In genomic region chr2:180417731-180418130, GRCm38 (mm10) we compare ENCODE assay signal across 11 mouse cellular contexts. TPM values are rescaled to one million over a fixed set of nuclear protein-coding genes. Genes with fewer than 3 reads are reported as not detected.
DNase-seq lines count a peak whose midpoint lies in the region; ATAC-seq and TF ChIP-seq lines count a peak whose summit lies in the region.
"Had no signal": no experiment of that assay in that cellular context is flagged by ENCODE, and none has a peak within 500 bp of the region (broad histone marks: within the 10 kb centered on the region; RNA-seq: fewer than 3 reads in every experiment).

No protein-coding gene starts in this region.

- no peak for TF ChIP-seq POLR2A in thymus, adult 2 months (IDR thresholded peaks at IDR 0.05; ENCODE audit: control insufficient read depth, extremely low read depth, insufficient read depth, low read length, poor library complexity)

- no peak overlapping the region for H3K4me3 ChIP-seq in heart, embryonic 12.5 days
- no peak overlapping the region for H3K4me3 ChIP-seq in midbrain, embryonic 14.5 days (replicated peaks; ENCODE audit: low read depth, low read length)
- H3K4me3 ChIP-seq in midbrain, embryonic 16.5 days (ENCODE audit: low read depth, low read length), result no peak overlapping the region
- H3K4me3 ChIP-seq in neural tube, embryonic 11.5 days (ENCODE audit: low read depth, low read length), result no peak overlapping the region
- no peak overlapping the region for H3K4me3 ChIP-seq in thymus, adult 2 months (ENCODE audit: control insufficient read depth, insufficient read depth, low read length)
- H3K4me3 ChIP-seq: intestine, embryonic 15.5 days; midbrain, embryonic 12.5 days had no signal

- 14% methylated on average over 9 of the region's 9 CpGs for WGBS in heart, embryonic 12.5 days
- 16% methylated on average over 9 of the region's 9 CpGs for WGBS in midbrain, embryonic 14.5 days
- WGBS in midbrain, embryonic 16.5 days, result 11% methylated on average over 9 of the region's 9 CpGs
- WGBS in neural tube, embryonic 11.5 days, result 13% methylated on average over 9 of the region's 9 CpGs
- WGBS in thymus, adult 2 months, result 54% methylated on average over 9 of the region's 9 CpGs

- H3K4me2 ChIP-seq in heart, embryonic 12.5 days, result no peak overlapping the region
- no peak overlapping the region for H3K4me2 ChIP-seq in midbrain, embryonic 14.5 days (ENCODE audit: low read length)
- no peak overlapping the region for H3K4me2 ChIP-seq in midbrain, embryonic 16.5 days (ENCODE audit: low read length)
- no peak overlapping the region for H3K4me2 ChIP-seq in neural tube, embryonic 11.5 days (ENCODE audit: low read depth)
- H3K4me2 ChIP-seq: intestine, embryonic 15.5 days; midbrain, embryonic 12.5 days had no signal

- H3K27ac ChIP-seq in heart, embryonic 12.5 days (ENCODE audit: poor library complexity, severe bottlenecking), result no peak overlapping the region
- no peak overlapping the region for H3K27ac ChIP-seq in midbrain, embryonic 14.5 days (replicated peaks; ENCODE audit: low read depth, low read length)
- H3K27ac ChIP-seq in midbrain, embryonic 16.5 days (ENCODE audit: low read length), result no peak overlapping the region
- H3K27ac ChIP-seq in neural tube, embryonic 11.5 days (ENCODE audit: low read depth, low read length), result no peak overlapping the region
- no peak overlapping the region for H3K27ac ChIP-seq in thymus, adult 2 months (ENCODE audit: control insufficient read depth, insufficient read depth, low read length)
- H3K27ac ChIP-seq: intestine, embryonic 15.5 days; midbrain, embryonic 12.5 days had no signal

- no peak for TF ChIP-seq CTCF in thymus, adult 2 months (IDR thresholded peaks at IDR 0.05; ENCODE audit: borderline replicate concordance, control insufficient read depth, extremely low read depth, insufficient read depth, low read length, poor library complexity)

- DNase-seq in heart, postnatal 4 days, result peak; percentile 68
- DNase-seq in midbrain, embryonic 14.5 days, result peak; percentile 58
- peak; percentile 70 for DNase-seq in embryo, embryonic 10.5 days (ENCODE audit: low spot score)
- peak; percentile 51 for DNase-seq in neural tube, embryonic 11.5 days (ENCODE audit: low spot score)
- no peak for DNase-seq in adipocyte (ENCODE audit: low spot score)
- no peak for DNase-seq in thymus, adult 2 months
- DNase-seq: thymus, postnatal 36 days had no signal

- H3K27me3 ChIP-seq in heart, embryonic 12.5 days (replicated peaks), result peaks cover 12% of the 10 kb centered on the region; the same call in 1 of the 2 replicates
- no peaks in the 10 kb centered on the region for H3K27me3 ChIP-seq in midbrain, embryonic 14.5 days (ENCODE audit: control insufficient read depth, insufficient read depth, low read length)
- H3K27me3 ChIP-seq in midbrain, embryonic 16.5 days (ENCODE audit: control insufficient read depth, insufficient read depth, low read depth, low read length), result no peaks in the 10 kb centered on the region
- H3K27me3 ChIP-seq in neural tube, embryonic 11.5 days (ENCODE audit: control insufficient read depth, insufficient read depth, low read length), result no peaks in the 10 kb centered on the region
- H3K27me3 ChIP-seq in thymus, adult 2 months (ENCODE audit: control insufficient read depth, insufficient read depth, low read length), result no peaks in the 10 kb centered on the region
- H3K27me3 ChIP-seq: intestine, embryonic 15.5 days had no signal

- no peak for ATAC-seq in heart, embryonic 12.5 days (ENCODE audit: insufficient number of reproducible peaks, low FRiP score)
- ATAC-seq in midbrain, embryonic 14.5 days (ENCODE audit: low FRiP score, low TSS enrichment), result no peak
- no peak for ATAC-seq in midbrain, embryonic 16.5 days
- ATAC-seq in neural tube, embryonic 11.5 days (ENCODE audit: insufficient read depth, low FRiP score, low TSS enrichment), result no peak
- ATAC-seq: intestine, embryonic 15.5 days had no signal

- H3K9ac ChIP-seq in heart, embryonic 12.5 days, result no peak overlapping the region
- H3K9ac ChIP-seq in midbrain, embryonic 14.5 days (replicated peaks; ENCODE audit: low read length), result no peak overlapping the region
- H3K9ac ChIP-seq in midbrain, embryonic 16.5 days (ENCODE audit: low read depth, low read length), result no peak overlapping the region
- no peak overlapping the region for H3K9ac ChIP-seq in neural tube, embryonic 11.5 days (ENCODE audit: low read length)
- H3K9ac ChIP-seq: intestine, embryonic 15.5 days; midbrain, embryonic 12.5 days had no signal

- no peaks in the 10 kb centered on the region for H3K36me3 ChIP-seq in heart, embryonic 12.5 days
- no peaks in the 10 kb centered on the region for H3K36me3 ChIP-seq in midbrain, embryonic 14.5 days (ENCODE audit: control insufficient read depth, insufficient read depth, low read length)
- no peaks in the 10 kb centered on the region for H3K36me3 ChIP-seq in midbrain, embryonic 16.5 days (ENCODE audit: control insufficient read depth, insufficient read depth, low read length)
- H3K36me3 ChIP-seq in neural tube, embryonic 11.5 days (ENCODE audit: control insufficient read depth, insufficient read depth, low read length), result no peaks in the 10 kb centered on the region
- H3K36me3 ChIP-seq in thymus, adult 2 months (ENCODE audit: control insufficient read depth, insufficient read depth, low read length), result no peaks in the 10 kb centered on the region
- H3K36me3 ChIP-seq: intestine, embryonic 15.5 days; midbrain, embryonic 12.5 days had no signal

- H3K9me3 ChIP-seq in heart, embryonic 12.5 days (replicated peaks), result no peaks in the 10 kb centered on the region
- no peaks in the 10 kb centered on the region for H3K9me3 ChIP-seq in midbrain, embryonic 14.5 days (ENCODE audit: control insufficient read depth, low read length)
- H3K9me3 ChIP-seq in midbrain, embryonic 16.5 days (replicated peaks; ENCODE audit: control insufficient read depth, low read length, poor library complexity, severe bottlenecking), result no peaks in the 10 kb centered on the region
- H3K9me3 ChIP-seq in neural tube, embryonic 11.5 days (ENCODE audit: control insufficient read depth, low read length), result no peaks in the 10 kb centered on the region
- H3K9me3 ChIP-seq: intestine, embryonic 15.5 days; midbrain, embryonic 12.5 days had no signal

- no peaks in the 10 kb centered on the region for H3K4me1 ChIP-seq in heart, embryonic 12.5 days (replicated peaks)
- H3K4me1 ChIP-seq in midbrain, embryonic 14.5 days (ENCODE audit: control insufficient read depth, insufficient read depth, low read length), result no peaks in the 10 kb centered on the region
- H3K4me1 ChIP-seq in midbrain, embryonic 16.5 days (ENCODE audit: control insufficient read depth, insufficient read depth, low read length), result no peaks in the 10 kb centered on the region
- H3K4me1 ChIP-seq in neural tube, embryonic 11.5 days (ENCODE audit: control insufficient read depth, insufficient read depth, low read length), result no peaks in the 10 kb centered on the region
- H3K4me1 ChIP-seq in thymus, adult 2 months (replicated peaks; ENCODE audit: control insufficient read depth, insufficient read depth, low read length), result no peaks in the 10 kb centered on the region
- H3K4me1 ChIP-seq: intestine, embryonic 15.5 days; midbrain, embryonic 12.5 days had no signal

RNA-seq across cellular contexts. Expression of gene Slco4a1, which starts 38.3 kb away (rescaled TPM):
- under 1 TPM; 0.19 to 0.20 TPM for total RNA-seq in heart, postnatal 4 days (2021)
- 0.51 and 0.67 TPM in 2 replicates for polyA plus RNA-seq in heart, embryonic 12.5 days (2016; fragmentation: Nextera tagmentation; extraction: Ambion mirVana)
- 1.0 and 1.1 TPM in 2 replicates for polyA plus RNA-seq in midbrain, embryonic 14.5 days (2014; fragmentation: Nextera tagmentation; extraction: Ambion mirVana)
- 1.7 and 2.4 TPM in 2 replicates for polyA plus RNA-seq in midbrain, embryonic 16.5 days (2015; fragmentation: Nextera tagmentation; extraction: Ambion mirVana)
- 3.6 and 6.2 TPM in 2 replicates for polyA plus RNA-seq in neural tube, embryonic 11.5 days (2014; fragmentation: Nextera tagmentation; extraction: Ambion mirVana)
- 21.2 and 22.6 TPM in 2 replicates for polyA plus RNA-seq in thymus, adult 2 months (2012; rRNA removed)

Comparison
In these comparisons a context has a peak if more than half of its experiments do, and no peak if none do; other contexts are left out.
1. DNase-seq: peak in heart, postnatal 4 days (single experiment), midbrain, embryonic 14.5 days (single experiment), embryo, embryonic 10.5 days (single experiment) and neural tube, embryonic 11.5 days (single experiment); none in adipocyte (single experiment) and thymus, adult 2 months (single experiment).